Mouse (Mus musculus): Measurements from ENCODE around the gene Nr3c2. TPM values are rescaled to one million over a fixed set of nuclear protein-coding genes. Genes with fewer than 3 reads are reported as not detected.

Gene Nr3c2
- total RNA-seq, 1 experiment, result 1.4 TPM

GRCm38 (mm10) chr8:76913207-76913606 lies 14.0 kb downstream of the Nr3c2 start:
- DNase-seq (ENCODE audit: low read depth, low spot score), result no peak
- H3K36me3 ChIP-seq (ENCODE audit: control insufficient read depth, insufficient read depth, low read length, poor library complexity, severe bottlenecking), result no peaks in the 10 kb centered on the region
- no peaks in the 10 kb centered on the region for H3K4me1 ChIP-seq (ENCODE audit: control insufficient read depth in 2 of 2, insufficient read depth in 2 of 2, low read length in 2 of 2, poor library complexity in 1 of 2)
- no peak overlapping the region for H3K4me3 ChIP-seq (ENCODE audit: insufficient read depth in 1 of 2, low read depth in 1 of 2, low read length in 2 of 2, poor library complexity in 1 of 2, severe bottlenecking in 1 of 2)
- no peak overlapping the region for H3K9ac ChIP-seq (ENCODE audit: insufficient read depth, low read depth, low read length, poor library complexity, severe bottlenecking)
- no peak overlapping the region for H3K27ac ChIP-seq (ENCODE audit: insufficient read depth, low read depth, low read length, poor library complexity, severe bottlenecking)
- no peak for TF ChIP-seq ZNF384 (IDR thresholded peaks at IDR 0.05; ENCODE audit: low read depth, low read length)
- no peak for TF ChIP-seq CHD2 (IDR thresholded peaks at IDR 0.05; ENCODE audit: low read depth, low read length)
- H3K9me3 ChIP-seq (ENCODE audit: control insufficient read depth, insufficient read depth, low read depth, low read length), result no peaks in the 10 kb centered on the region
- in situ Hi-C loops (cut with MboI; ENCODE audit: low sequenced_read_pairs in 2 of 2, unreplicated experiment in 2 of 2), result no loop called here

GRCm38 (mm10) chr8:76915260-76915659 lies 16.0 kb downstream of the Nr3c2 start:
- in situ Hi-C loops (cut with MboI; ENCODE audit: low sequenced_read_pairs in 2 of 2, unreplicated experiment in 2 of 2), result no loop called here
- H3K27ac ChIP-seq (ENCODE audit: insufficient read depth, low read depth, low read length, poor library complexity, severe bottlenecking), result no peak overlapping the region

GRCm38 (mm10) chr8:76919546-76919945 lies 20.3 kb downstream of the Nr3c2 start:
- TF ChIP-seq ZNF384 (IDR thresholded peaks at IDR 0.05; ENCODE audit: low read depth, low read length) (peak; percentile 85), HCFC1 (IDR thresholded peaks at IDR 0.05; ENCODE audit: borderline replicate concordance, insufficient read depth, low read length) (no peak)
- Histone ChIP-seq H3K9me3 (ENCODE audit: control insufficient read depth, insufficient read depth, low read depth, low read length) (no peaks in the 10 kb centered on the region), H3K36me3 (ENCODE audit: control insufficient read depth, insufficient read depth, low read length, poor library complexity, severe bottlenecking) (no peaks in the 10 kb centered on the region), H3K27ac (ENCODE audit: insufficient read depth, low read depth, low read length, poor library complexity, severe bottlenecking) (no peak overlapping the region), H3K4me3 (ENCODE audit: insufficient read depth in 1 of 2, low read depth in 1 of 2, low read length in 2 of 2, poor library complexity in 1 of 2, severe bottlenecking in 1 of 2) (no peak overlapping the region), H3K9ac (ENCODE audit: insufficient read depth, low read depth, low read length, poor library complexity, severe bottlenecking) (no peak overlapping the region), H3K4me1 (ENCODE audit: control insufficient read depth in 2 of 2, insufficient read depth in 2 of 2, low read length in 2 of 2, poor library complexity in 1 of 2) (peaks cover 0 to 1% of the 10 kb centered on the region in 2 experiments; a peak in 1 of 4 replicates)
- peak; percentile 17 for DNase-seq (ENCODE audit: low read depth, low spot score)
- in situ Hi-C loops (cut with MboI; ENCODE audit: low sequenced_read_pairs in 2 of 2, unreplicated experiment in 2 of 2), result no loop called here

More at GRCm38 (mm10) chr8:76915260-76915659, 16.0 kb downstream of the Nr3c2 start:
- H3K36me3 ChIP-seq (ENCODE audit: control insufficient read depth, insufficient read depth, low read length, poor library complexity, severe bottlenecking), result no peaks in the 10 kb centered on the region
- no peaks in the 10 kb centered on the region; a peak in 1 of 4 replicates for H3K4me1 ChIP-seq (ENCODE audit: control insufficient read depth in 2 of 2, insufficient read depth in 2 of 2, low read length in 2 of 2, poor library complexity in 1 of 2)
- no peak overlapping the region for H3K9ac ChIP-seq (ENCODE audit: insufficient read depth, low read depth, low read length, poor library complexity, severe bottlenecking)
- TF ChIP-seq ZNF384 (IDR thresholded peaks at IDR 0.05; ENCODE audit: low read depth, low read length), result no peak
- TF ChIP-seq MAFK (IDR thresholded peaks at IDR 0.05; ENCODE audit: insufficient read depth, low read depth, low read length), result no peak
- TF ChIP-seq HCFC1 (IDR thresholded peaks at IDR 0.05; ENCODE audit: borderline replicate concordance, insufficient read depth, low read length), result no peak
- TF ChIP-seq CHD2 (IDR thresholded peaks at IDR 0.05; ENCODE audit: low read depth, low read length), result no peak
- no peak for TF ChIP-seq ZC3H11A (IDR thresholded peaks at IDR 0.05; ENCODE audit: borderline replicate concordance, low read depth, low read length)
- no peaks in the 10 kb centered on the region for H3K9me3 ChIP-seq (ENCODE audit: control insufficient read depth, insufficient read depth, low read depth, low read length)
- H3K4me3 ChIP-seq (ENCODE audit: insufficient read depth in 1 of 2, low read depth in 1 of 2, low read length in 2 of 2, poor library complexity in 1 of 2, severe bottlenecking in 1 of 2), result no peak overlapping the region
- DNase-seq (ENCODE audit: low read depth, low spot score), result no peak

- Histone ChIP-seq H3K27ac (ENCODE audit: insufficient read depth, low read depth, low read length, poor library complexity, severe bottlenecking) (no peak overlapping the region), H3K4me1 (ENCODE audit: control insufficient read depth in 2 of 2, insufficient read depth in 2 of 2, low read length in 2 of 2, poor library complexity in 1 of 2) (peaks cover 0 to 1% of the 10 kb centered on the region in 2 experiments; a peak in 1 of 4 replicates), H3K9me3 (ENCODE audit: control insufficient read depth, insufficient read depth, low read depth, low read length) (no peaks in the 10 kb centered on the region), H3K36me3 (ENCODE audit: control insufficient read depth, insufficient read depth, low read length, poor library complexity, severe bottlenecking) (no peaks in the 10 kb centered on the region), H3K4me3 (ENCODE audit: insufficient read depth in 1 of 2, low read depth in 1 of 2, low read length in 2 of 2, poor library complexity in 1 of 2, severe bottlenecking in 1 of 2) (no peak overlapping the region), H3K9ac (ENCODE audit: insufficient read depth, low read depth, low read length, poor library complexity, severe bottlenecking) (no peak overlapping the region)
- TF ChIP-seq ZNF384 (IDR thresholded peaks at IDR 0.05; ENCODE audit: low read depth, low read length) (no peak), CHD2 (IDR thresholded peaks at IDR 0.05; ENCODE audit: low read depth, low read length) (no peak)
- in situ Hi-C loops (cut with MboI; ENCODE audit: low sequenced_read_pairs in 2 of 2, unreplicated experiment in 2 of 2), result no loop called here
- DNase-seq (ENCODE audit: low read depth, low spot score), result no peak
Observed at GRCm38 (mm10) chr8:76924150-76924549, 24.9 kb downstream of the Nr3c2 start.

- no peaks in the 10 kb centered on the region for H3K9me3 ChIP-seq (ENCODE audit: control insufficient read depth, insufficient read depth, low read depth, low read length)
- no peak overlapping the region for H3K4me3 ChIP-seq (ENCODE audit: insufficient read depth in 1 of 2, low read depth in 1 of 2, low read length in 2 of 2, poor library complexity in 1 of 2, severe bottlenecking in 1 of 2)
- in situ Hi-C loops (cut with MboI; ENCODE audit: low sequenced_read_pairs in 2 of 2, unreplicated experiment in 2 of 2), result no loop called here
- TF ChIP-seq MAFK (IDR thresholded peaks at IDR 0.05; ENCODE audit: insufficient read depth, low read depth, low read length) (no peak), HCFC1 (IDR thresholded peaks at IDR 0.05; ENCODE audit: borderline replicate concordance, insufficient read depth, low read length) (no peak), CHD2 (IDR thresholded peaks at IDR 0.05; ENCODE audit: low read depth, low read length) (no peak), ZC3H11A (IDR thresholded peaks at IDR 0.05; ENCODE audit: borderline replicate concordance, low read depth, low read length) (no peak), ZNF384 (IDR thresholded peaks at IDR 0.05; ENCODE audit: low read depth, low read length) (no peak)
- DNase-seq (ENCODE audit: low read depth, low spot score), result no peak
- H3K36me3 ChIP-seq (ENCODE audit: control insufficient read depth, insufficient read depth, low read length, poor library complexity, severe bottlenecking), result no peaks in the 10 kb centered on the region
- no peak overlapping the region for H3K27ac ChIP-seq (ENCODE audit: insufficient read depth, low read depth, low read length, poor library complexity, severe bottlenecking)
- H3K9ac ChIP-seq (ENCODE audit: insufficient read depth, low read depth, low read length, poor library complexity, severe bottlenecking), result no peak overlapping the region
- no peaks in the 10 kb centered on the region for H3K4me1 ChIP-seq (ENCODE audit: control insufficient read depth in 2 of 2, insufficient read depth in 2 of 2, low read length in 2 of 2, poor library complexity in 1 of 2)
Observed at GRCm38 (mm10) chr8:76928326-76928725, 29.1 kb downstream of the Nr3c2 start.
